Mouse (Mus musculus): ENCODE results near the gene Sppl2a. TPM values are rescaled to one million over a fixed set of nuclear protein-coding genes. Genes with fewer than 3 reads are reported as not detected.
"Not testable (repeated sequence)": the region's sequence is repeated elsewhere in the genome, so short reads cannot be mapped to it uniquely, and the experiment has no call there.

The Sppl2a gene
- polyA plus RNA-seq, 1 experiment from 2014 or later = 35.7 TPM

DNA sequence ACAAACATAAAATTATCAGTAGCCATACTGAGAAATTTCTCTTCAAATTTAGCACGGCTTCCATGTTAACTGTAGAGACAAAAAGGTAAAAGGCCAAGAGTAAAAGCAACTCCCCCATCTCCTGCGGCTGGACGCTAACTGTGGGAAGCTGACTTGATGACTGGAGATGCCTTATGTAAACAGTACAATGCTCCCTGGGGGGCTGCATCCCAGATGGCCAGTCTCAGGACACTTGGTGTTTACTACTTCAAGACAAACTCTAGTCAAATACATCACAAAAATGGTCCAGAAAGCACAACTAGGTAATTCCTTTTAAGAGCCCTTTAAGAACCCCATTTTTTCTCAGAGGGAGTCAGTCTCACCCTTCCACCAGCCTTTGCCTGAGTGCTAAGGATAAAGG lies 45.9 kb downstream of the Sppl2a start:
- Histone ChIP-seq H3K36me3 (replicated peaks) (no peaks in the 10 kb centered on the region), H3K9ac (no peak overlapping the region), H3K4me1 (no peaks in the 10 kb centered on the region), H3K4me2 (no peak overlapping the region), H3K4me3 (no peak overlapping the region), H3K9me3 (no peaks in the 10 kb centered on the region), H3K27ac (no peak overlapping the region), H3K27me3 (replicated peaks) (no peaks in the 10 kb centered on the region)
- ATAC-seq (replicated peaks) = no peak
- WGBS = 70% methylated on average over 3 of the region's 3 CpGs

DNA sequence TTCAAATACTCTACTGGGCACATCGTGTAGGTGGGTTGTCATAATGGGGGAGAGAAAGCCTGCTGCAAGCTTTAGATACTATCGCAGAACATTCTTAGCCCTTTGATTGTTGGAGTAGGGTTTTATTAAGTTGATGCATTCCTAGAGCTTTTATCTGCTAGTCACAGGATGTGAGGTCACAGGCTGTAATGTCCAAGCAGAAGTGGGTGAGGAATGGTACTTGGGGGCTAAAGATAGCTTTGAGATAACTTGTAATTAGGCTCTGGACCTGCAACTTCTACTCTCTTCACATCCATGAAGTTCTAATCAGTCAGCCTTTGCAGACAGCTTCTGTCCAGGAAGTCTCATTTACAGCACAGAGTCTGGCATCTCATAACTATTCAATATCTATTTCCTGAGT lies 47.2 kb downstream of the Sppl2a start:
- WGBS = 92% methylated on average over 2 of the region's 2 CpGs
- Histone ChIP-seq H3K4me3 (no peak overlapping the region), H3K4me2 (no peak overlapping the region), H3K9ac (no peak overlapping the region), H3K27ac (no peak overlapping the region), H3K27me3 (replicated peaks) (no peaks in the 10 kb centered on the region), H3K4me1 (no peaks in the 10 kb centered on the region), H3K9me3 (no peaks in the 10 kb centered on the region), H3K36me3 (replicated peaks) (no peaks in the 10 kb centered on the region)
- ATAC-seq (replicated peaks) = no peak

DNA sequence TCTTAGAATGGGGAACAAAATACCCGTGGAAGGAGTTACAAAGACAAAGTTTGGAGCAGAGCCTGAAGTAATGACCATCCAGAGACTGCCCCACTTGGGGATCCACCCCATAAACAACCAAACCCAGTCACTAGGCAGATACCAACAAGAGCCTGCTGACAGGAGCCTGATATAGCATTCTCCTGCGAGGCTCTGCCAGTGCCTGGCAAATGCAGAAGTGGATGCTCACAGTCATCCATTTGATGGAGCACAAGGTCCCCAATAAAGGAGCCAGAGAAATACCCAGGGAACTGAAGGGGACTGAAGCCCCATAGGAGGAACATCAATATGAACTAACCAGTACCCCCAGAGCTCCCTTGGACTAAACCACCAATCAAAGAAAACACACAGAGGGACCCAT lies 50.3 kb downstream of the Sppl2a start:
- H3K9me3 ChIP-seq; ATAC-seq (replicated peaks); H3K9ac ChIP-seq; H3K4me3 ChIP-seq; H3K4me1 ChIP-seq; H3K27ac ChIP-seq; H3K36me3 ChIP-seq (replicated peaks); H3K4me2 ChIP-seq; H3K27me3 ChIP-seq (replicated peaks): not testable (repeated sequence)
- WGBS = 75% methylated on average over 2 of the region's 2 CpGs

DNA sequence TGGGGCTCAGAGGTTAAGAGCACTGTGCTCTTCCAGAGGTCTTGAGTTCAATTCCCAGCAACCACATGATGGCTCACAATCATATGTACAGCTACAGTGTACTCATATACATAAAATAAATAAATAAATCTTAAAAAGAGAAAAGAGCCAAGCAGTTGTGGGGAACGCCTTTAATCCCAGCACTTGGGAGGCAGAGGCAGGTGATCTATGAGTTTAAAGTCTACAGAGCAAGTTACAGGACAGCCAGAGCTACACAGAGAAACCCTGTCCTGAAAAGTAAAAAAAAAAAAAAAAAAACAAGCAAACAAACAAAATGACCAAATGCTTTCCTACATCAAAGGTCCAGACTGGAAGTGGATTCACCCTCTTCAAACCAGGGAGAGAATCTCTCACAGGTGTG lies 55.0 kb downstream of the Sppl2a start:
- H3K36me3 ChIP-seq (replicated peaks) = no peaks in the 10 kb centered on the region
- no peak overlapping the region for H3K4me3 ChIP-seq
- peaks cover 17% of the 10 kb centered on the region for H3K4me1 ChIP-seq
- WGBS = 98% methylated on average over 1 of the region's 1 CpGs
- no peaks in the 10 kb centered on the region for H3K27me3 ChIP-seq (replicated peaks)
- H3K9me3 ChIP-seq = no peaks in the 10 kb centered on the region
- no peak overlapping the region for H3K4me2 ChIP-seq
- no peak overlapping the region for H3K9ac ChIP-seq
- no peak overlapping the region for H3K27ac ChIP-seq
- no peak for ATAC-seq (replicated peaks)

DNA sequence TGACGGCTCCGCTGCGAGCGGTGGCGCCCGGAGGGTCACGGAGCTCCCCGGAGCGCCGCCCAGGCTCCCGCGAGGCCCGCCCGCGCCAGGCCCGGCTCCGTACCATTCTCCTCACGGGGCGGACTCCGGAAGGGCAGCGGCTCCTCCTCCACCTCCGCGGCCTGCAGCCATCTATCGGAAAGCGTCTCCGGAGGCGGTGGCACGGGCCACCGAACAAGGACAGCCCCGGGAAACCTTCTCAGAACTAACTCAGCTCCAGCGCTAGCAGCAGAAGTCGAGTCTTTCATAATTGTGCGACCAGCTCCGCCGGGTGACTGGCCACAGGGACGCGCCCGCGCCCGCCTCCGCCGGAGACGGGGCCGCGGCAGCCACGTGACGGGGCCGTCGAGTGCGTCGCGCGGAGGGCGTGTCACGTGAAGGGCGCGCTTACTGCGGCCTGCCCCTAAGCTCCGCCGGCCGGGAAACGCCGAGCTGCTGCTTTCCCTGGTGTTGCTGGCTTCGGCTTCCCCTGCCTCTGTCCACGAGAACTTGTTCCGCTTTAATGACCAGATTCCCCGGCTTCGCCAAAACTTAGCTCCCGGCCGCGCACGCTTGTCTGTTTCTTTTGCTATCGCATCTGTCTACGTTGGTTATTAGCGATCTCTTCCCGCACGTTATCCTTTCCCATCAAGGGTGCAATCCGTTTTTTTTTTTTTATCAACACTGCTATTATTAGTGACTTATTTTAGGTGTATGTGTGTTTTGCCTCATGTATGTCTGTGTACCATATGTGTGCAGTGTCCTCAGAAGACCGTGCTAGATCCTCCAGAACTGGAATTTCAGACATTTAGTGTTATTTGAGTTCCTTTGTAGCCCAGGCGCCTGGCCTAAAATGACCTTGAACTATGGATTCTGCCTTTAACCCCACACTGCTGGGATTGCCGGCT lies 56.9 kb downstream of the Sppl2a start, which contains the start of gene Trpm7:
TSS of gene Trpm7 (minus strand) at position 360 of the 926 bp plus-strand sequence.
- under 1% methylated on average over 81 of the region's 81 CpGs for WGBS
- H3K9me3 ChIP-seq = no peaks in the 10 kb centered on the region
- peak within 1 kb of the TSS; percentile 93 for H3K27ac ChIP-seq
- peak within 1 kb of the TSS; percentile 85 for H3K4me3 ChIP-seq
- ATAC-seq (replicated peaks) = peak; percentile 98
- no peaks in the 10 kb centered on the region for H3K27me3 ChIP-seq (replicated peaks)
- peak within 1 kb of the TSS; percentile 73 for H3K4me2 ChIP-seq
- peaks cover 17% of the 10 kb centered on the region for H3K4me1 ChIP-seq
- peak within 1 kb of the TSS; percentile 91 for H3K9ac ChIP-seq
- no peaks in the 10 kb centered on the region for H3K36me3 ChIP-seq (replicated peaks)

DNA sequence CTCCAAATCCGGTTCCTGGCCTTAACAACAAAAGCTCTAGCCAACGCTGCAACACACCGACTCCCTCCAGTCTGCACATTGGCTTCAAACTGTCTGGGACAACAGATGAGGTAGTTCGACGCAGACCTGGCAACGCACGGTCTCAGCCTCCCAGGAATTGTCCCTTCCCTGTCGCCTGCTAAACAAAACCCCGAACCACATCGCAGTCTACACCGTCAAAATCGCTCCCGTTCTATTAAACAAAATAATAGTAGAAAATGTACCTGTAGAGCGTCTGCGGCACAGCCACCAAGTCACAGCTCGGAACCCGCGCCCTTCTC lies 57.6 kb downstream of the Sppl2a start:
- Histone ChIP-seq H3K9ac (peak overlapping the region; percentile 91), H3K4me3 (peak overlapping the region; percentile 85), H3K4me1 (peaks cover 17% of the 10 kb centered on the region), H3K36me3 (replicated peaks) (no peaks in the 10 kb centered on the region), H3K4me2 (peak overlapping the region; percentile 73), H3K9me3 (no peaks in the 10 kb centered on the region), H3K27me3 (replicated peaks) (no peaks in the 10 kb centered on the region), H3K27ac (peak overlapping the region; percentile 93)
- WGBS = under 1% methylated on average over 18 of the region's 18 CpGs
- peak; percentile 74 for ATAC-seq (replicated peaks)

DNA sequence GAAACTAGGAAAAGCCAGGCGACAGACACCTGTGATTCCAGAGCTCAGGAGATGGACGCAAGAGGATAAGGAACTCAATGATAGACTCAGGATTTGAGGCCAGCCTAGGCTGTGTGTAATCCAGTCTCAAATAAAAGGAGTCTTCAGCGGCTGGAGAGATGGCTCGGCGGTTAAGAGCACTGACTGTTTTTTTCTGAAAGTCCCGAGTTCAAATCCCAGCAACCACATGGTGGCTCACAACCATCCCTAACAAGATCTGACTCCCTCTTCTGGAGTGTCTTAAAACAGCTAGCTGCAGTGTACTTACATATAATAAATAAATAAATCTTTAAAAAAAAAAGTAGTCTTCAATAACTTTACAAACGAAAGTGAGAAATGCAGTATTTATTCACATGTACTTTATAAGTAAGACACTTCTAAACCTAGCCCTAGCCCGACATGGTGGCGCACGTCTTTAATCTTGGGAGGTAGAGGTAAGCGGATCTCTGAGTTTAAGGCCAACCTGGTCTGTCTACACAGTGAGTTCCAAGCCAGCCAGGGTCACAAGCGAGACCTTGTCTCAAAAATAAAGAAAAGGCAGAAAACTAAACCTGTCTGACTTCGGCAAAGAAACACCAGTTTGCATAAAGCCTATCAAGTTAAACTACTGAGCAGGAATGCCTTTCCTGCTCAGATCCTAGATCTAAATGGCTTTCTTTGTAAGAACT lies 58.1 kb downstream of the Sppl2a start:
- WGBS = 29% methylated on average over 13 of the region's 13 CpGs
- peaks cover 17% of the 10 kb centered on the region for H3K4me1 ChIP-seq
- peak overlapping the region; percentile 85 for H3K4me3 ChIP-seq

DNA sequence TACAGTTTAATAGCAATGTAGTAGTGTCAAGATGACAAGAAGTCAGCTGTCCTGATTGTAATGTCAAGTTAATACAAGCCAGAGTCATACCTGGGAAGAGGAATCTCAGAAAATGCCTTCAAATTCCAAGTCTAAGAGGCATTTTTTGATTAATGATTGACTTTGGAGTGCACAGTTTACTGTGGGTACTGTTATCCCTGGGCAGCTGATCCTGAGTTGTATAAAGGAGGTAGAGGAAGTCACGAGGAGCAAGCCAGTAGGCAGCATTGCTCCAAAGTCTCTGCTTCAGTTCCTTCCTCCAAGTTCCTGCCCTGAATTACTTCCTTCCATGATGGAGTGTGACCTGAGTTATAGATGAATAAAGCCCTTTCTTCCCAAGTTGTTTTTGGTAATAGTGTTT lies 66.7 kb downstream of the Sppl2a start:
- ATAC-seq (replicated peaks) = no peak
- Histone ChIP-seq H3K27ac (no peak overlapping the region), H3K36me3 (replicated peaks) (no peaks in the 10 kb centered on the region), H3K4me3 (no peak overlapping the region), H3K4me2 (no peak overlapping the region), H3K9me3 (no peaks in the 10 kb centered on the region), H3K4me1 (no peaks in the 10 kb centered on the region), H3K27me3 (replicated peaks) (no peaks in the 10 kb centered on the region), H3K9ac (no peak overlapping the region)
- 85% methylated on average over 1 of the region's 1 CpGs for WGBS

More for the DNA sequence above, 58.1 kb downstream of the Sppl2a start:
- H3K9ac ChIP-seq = peak overlapping the region; percentile 91
- no peak for ATAC-seq (replicated peaks)
- H3K27me3 ChIP-seq (replicated peaks) = no peaks in the 10 kb centered on the region
- peak overlapping the region; percentile 93 for H3K27ac ChIP-seq
- H3K4me2 ChIP-seq = peak overlapping the region; percentile 73
- H3K9me3 ChIP-seq = no peaks in the 10 kb centered on the region
- no peaks in the 10 kb centered on the region for H3K36me3 ChIP-seq (replicated peaks)

DNA sequence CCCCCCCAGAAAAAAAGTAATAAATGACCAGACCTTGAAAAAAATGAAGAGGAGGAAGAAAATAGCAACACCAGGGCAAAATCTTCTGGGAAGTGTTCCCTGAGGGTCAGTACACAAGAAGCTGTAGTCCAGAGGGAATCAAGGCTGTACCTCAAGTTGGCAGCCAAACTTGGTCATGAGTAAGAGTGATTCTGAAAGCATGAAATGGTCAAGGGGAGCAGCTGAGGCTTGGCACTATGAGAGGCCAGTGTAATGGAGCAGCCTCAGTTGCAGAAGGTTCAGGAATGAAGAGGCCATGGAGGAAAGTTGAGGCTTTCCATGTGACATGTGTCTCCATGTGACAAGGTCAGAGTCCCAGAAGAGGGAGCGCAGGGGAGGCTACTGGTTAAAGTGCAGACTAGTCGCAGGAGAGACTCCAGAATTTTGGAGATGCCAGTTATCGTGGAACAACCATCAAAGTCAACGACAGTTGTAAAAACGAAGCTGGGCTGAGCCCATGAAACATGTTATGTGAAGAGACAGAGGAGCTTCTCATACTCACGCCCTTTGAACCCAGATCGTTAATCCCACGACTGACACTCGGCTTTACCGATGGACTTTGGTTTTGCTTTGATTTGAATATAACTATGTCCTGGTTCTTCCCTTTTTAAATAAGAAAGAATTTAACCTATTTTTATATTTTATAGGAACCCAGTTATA lies 67.4 kb downstream of the Sppl2a start:
- ATAC-seq (replicated peaks) = no peak
- no peaks in the 10 kb centered on the region for H3K4me1 ChIP-seq

DNA sequence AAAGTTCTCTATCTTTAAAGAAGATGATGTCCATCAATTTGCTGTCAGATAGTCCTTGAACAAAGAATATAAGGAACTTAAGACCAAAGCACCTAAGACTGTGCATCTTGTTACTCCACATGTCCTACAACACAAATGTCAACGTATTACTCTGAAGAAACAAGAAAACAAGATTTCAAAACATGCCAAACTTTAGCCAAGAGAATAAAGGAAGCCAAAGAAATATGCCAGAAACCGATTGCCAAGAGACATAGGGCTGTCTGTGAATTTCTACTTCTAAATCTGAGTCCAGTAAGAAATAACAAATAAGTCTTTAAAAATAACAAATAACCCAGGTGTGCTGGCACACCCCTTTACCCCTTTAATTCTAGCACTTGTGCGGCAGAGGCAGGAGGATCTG lies 68.0 kb downstream of the Sppl2a start:
- ATAC-seq (replicated peaks) = no peak
- H3K4me2 ChIP-seq = no peak overlapping the region
- no peak overlapping the region for H3K4me3 ChIP-seq
- H3K27ac ChIP-seq = no peak overlapping the region
- WGBS = 99% methylated on average over 3 of the region's 3 CpGs
- H3K36me3 ChIP-seq (replicated peaks) = no peaks in the 10 kb centered on the region
- H3K4me1 ChIP-seq = no peaks in the 10 kb centered on the region
- no peaks in the 10 kb centered on the region for H3K27me3 ChIP-seq (replicated peaks)
- no peak overlapping the region for H3K9ac ChIP-seq
- no peaks in the 10 kb centered on the region for H3K9me3 ChIP-seq

More for the DNA sequence above, 67.4 kb downstream of the Sppl2a start:
- Histone ChIP-seq H3K9ac (no peak overlapping the region), H3K36me3 (replicated peaks) (no peaks in the 10 kb centered on the region), H3K4me3 (no peak overlapping the region), H3K27ac (no peak overlapping the region), H3K27me3 (replicated peaks) (no peaks in the 10 kb centered on the region), H3K9me3 (no peaks in the 10 kb centered on the region), H3K4me2 (no peak overlapping the region)
- 94% methylated on average over 10 of the region's 10 CpGs for WGBS

DNA sequence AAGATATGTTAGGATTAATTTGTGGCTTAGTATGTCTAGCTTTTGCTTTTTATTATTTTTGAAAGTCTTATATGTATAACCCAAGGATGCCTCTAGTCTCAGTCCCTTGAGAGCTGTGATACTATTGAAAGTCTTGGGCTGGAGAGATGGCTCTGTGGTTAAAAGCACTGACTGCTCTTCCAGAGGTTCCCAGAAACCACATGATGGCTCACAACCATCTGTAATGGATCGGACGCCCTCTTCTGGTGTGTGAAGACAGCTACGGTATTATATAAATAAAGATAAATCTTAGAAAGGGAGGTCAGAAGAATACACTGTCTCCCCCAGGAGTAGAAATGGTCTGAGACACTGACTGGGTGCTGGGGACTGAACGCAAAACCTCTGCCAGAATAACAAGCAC lies 88.3 kb downstream of the Sppl2a start:
- no peak overlapping the region for H3K27ac ChIP-seq
- H3K4me3 ChIP-seq = no peak overlapping the region
- H3K4me1 ChIP-seq = no peaks in the 10 kb centered on the region
- peaks cover 21% of the 10 kb centered on the region for H3K36me3 ChIP-seq (replicated peaks)
- no peaks in the 10 kb centered on the region for H3K9me3 ChIP-seq
- no peaks in the 10 kb centered on the region for H3K27me3 ChIP-seq (replicated peaks)
- no peak for ATAC-seq (replicated peaks)
- 89% methylated on average over 4 of the region's 4 CpGs for WGBS
- no peak overlapping the region for H3K9ac ChIP-seq
- no peak overlapping the region for H3K4me2 ChIP-seq
